8 mouse cellular contexts compared by ENCODE assay signal in genomic region chr13:56112980-56113379, GRCm38 (mm10). TPM values are rescaled to one million over a fixed set of nuclear protein-coding genes. Genes with fewer than 3 reads are reported as not detected.
A peak's percentile ranks its signal among the peaks of the same experiment; 100 is the strongest.
DNase-seq lines count a peak whose midpoint lies in the region; ATAC-seq lines count a peak whose summit lies in the region.

No protein-coding gene starts in this region.

- no peak overlapping the region for H3K27ac ChIP-seq in forebrain, embryonic 16.5 days (ENCODE audit: low read length)

- H3K4me1 ChIP-seq in forebrain, embryonic 16.5 days (replicated peaks; ENCODE audit: control insufficient read depth, insufficient read depth, low read length): peaks cover 37% of the 10 kb centered on the region

- H3K9me3 ChIP-seq in forebrain, embryonic 16.5 days (ENCODE audit: control insufficient read depth, low read length): no peaks in the 10 kb centered on the region

- WGBS in forebrain, embryonic 16.5 days: 56% methylated on average over 13 of the region's 13 CpGs

- H3K36me3 ChIP-seq in forebrain, embryonic 16.5 days (ENCODE audit: control insufficient read depth, insufficient read depth): no peaks in the 10 kb centered on the region

- H3K4me3 ChIP-seq in forebrain, embryonic 16.5 days (replicated peaks; ENCODE audit: low read length): no peak overlapping the region

- DNase-seq in frontal cortex, postnatal 10 days (ENCODE audit: low spot score in 2 of 2): no peak
- DNase-seq in left cerebral cortex, postnatal 14 days (ENCODE audit: low spot score in 2 of 2): peak; percentile 49 to 59
- DNase-seq in left cerebral cortex, postnatal 4 days: no peak
- peak; percentile 71 to 72 for DNase-seq in right cerebral cortex, adult 2 months (ENCODE audit: low spot score in 2 of 2)
- DNase-seq in adrenal gland, adult 18-20 months (ENCODE audit: low spot score in 2 of 2): no peak
- no peak for DNase-seq in adrenal gland, postnatal 4 days (ENCODE audit: low spot score in 2 of 2)

- intact Hi-C loops in left cerebral cortex, postnatal 14 days (cut with DNase I): no loop called here
- intact Hi-C loops in left cerebral cortex, postnatal 4 days (cut with DNase I): no loop called here

- ATAC-seq in frontal cortex, adult (ENCODE audit: low TSS enrichment): peak; percentile 91
- 0 out of 2 replicates have a peak, but pooled peaks have one; percentile 4 for ATAC-seq in forebrain, embryonic 16.5 days

- H3K4me2 ChIP-seq in forebrain, embryonic 16.5 days (ENCODE audit: low read length): no peak overlapping the region

- H3K27me3 ChIP-seq in forebrain, embryonic 16.5 days (replicated peaks; ENCODE audit: control insufficient read depth, insufficient read depth, low read length): no peaks in the 10 kb centered on the region

- H3K9ac ChIP-seq in forebrain, embryonic 16.5 days (replicated peaks; ENCODE audit: low read depth, low read length): no peak overlapping the region

RNA-seq across cellular contexts. Expression of gene H2afy, which starts 23.2 kb away (rescaled TPM):
- total RNA-seq in left cerebral cortex, postnatal 14 days (2021): 100 to 1,000 TPM in 1 of 2 experiments, 10 to 100 TPM in 1; 97.2 to 108 TPM
- 100 to 1,000 TPM; 114 to 116 TPM for total RNA-seq in left cerebral cortex, postnatal 4 days (2021)
- 370 and 392 TPM in 2 replicates for polyA plus RNA-seq in forebrain, embryonic 16.5 days (2015; fragmentation: Nextera tagmentation; extraction: Ambion mirVana)
- total RNA-seq in adrenal gland, adult 18-20 months (2021): 100 to 1,000 TPM; 121 to 122 TPM
- total RNA-seq in adrenal gland, postnatal 4 days (2021): 100 to 1,000 TPM; 164 to 176 TPM

Comparison
In these comparisons a context has a peak if more than half of its experiments do, and no peak if none do; other contexts are left out.
1. DNase-seq: peak in left cerebral cortex, postnatal 14 days (2 of 2) and right cerebral cortex, adult 2 months (2 of 2); none in frontal cortex, postnatal 10 days (0 of 2), left cerebral cortex, postnatal 4 days (single experiment), adrenal gland, adult 18-20 months (0 of 2) and adrenal gland, postnatal 4 days (0 of 2).